Mouse (Mus musculus): ENCODE measurements around the gene Shoc2.
A peak's percentile ranks its signal among the peaks of the same experiment; 100 is the strongest.
"Not testable (repeated sequence)": the region's sequence is repeated elsewhere in the genome, so short reads cannot be mapped to it uniquely, and the experiment has no call there.

The Shoc2 gene

DNA sequence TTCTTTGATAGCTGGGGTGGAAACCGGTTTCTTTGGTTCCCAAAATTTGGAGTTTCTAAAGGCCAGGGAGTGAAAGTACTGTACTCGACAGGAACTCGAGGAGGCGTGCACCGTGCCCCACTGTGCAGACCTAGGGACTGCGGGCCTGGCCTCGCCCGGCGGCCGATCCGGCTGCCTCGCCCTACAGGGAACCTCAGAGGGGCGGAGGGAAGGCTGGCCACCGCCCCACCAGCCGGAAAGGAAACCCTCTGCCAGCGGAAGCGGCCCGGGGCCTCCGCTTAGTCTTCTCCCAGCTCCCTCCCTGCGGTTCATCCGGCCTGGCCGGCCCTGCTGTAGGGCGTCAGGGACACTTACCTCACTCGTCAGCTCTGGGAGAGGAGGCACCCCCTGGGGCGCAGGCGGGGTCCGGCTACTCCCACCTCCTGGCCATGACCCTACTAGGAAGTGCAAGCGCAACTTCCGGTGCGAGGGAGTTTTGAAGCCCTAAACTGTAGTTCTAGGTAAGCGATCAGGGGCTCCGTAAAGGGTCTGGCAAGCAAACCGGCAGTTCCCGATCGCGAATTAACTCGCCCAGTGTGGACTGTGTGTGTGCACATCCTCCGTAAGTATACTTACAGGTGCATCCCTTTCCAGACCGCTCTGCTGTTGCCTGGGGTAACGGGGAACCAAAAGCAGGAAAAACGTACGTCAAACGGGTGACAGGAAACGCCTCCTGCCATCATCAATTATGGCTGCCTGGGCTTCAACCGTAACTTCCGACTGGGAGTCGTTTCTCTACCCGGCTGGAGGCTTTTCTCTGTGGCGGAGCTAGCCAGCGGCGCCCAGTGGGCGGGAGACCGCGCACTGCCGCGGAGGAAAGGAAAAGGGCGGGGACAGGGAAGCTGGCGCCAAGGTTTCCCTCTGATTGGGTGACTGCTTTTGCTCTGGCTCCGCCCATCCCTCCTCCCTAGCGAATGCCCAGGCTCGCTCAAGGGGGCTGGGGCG is at the start of gene Shoc2, which contains the start of gene Bbip1:
Shoc2 (plus strand) TSS at position 505 of the 984 bp plus-strand sequence.
Bbip1 (minus strand) TSS at position 826 of the 984 bp plus-strand sequence.
- DNase-seq, result peak; percentile 99

DNA sequence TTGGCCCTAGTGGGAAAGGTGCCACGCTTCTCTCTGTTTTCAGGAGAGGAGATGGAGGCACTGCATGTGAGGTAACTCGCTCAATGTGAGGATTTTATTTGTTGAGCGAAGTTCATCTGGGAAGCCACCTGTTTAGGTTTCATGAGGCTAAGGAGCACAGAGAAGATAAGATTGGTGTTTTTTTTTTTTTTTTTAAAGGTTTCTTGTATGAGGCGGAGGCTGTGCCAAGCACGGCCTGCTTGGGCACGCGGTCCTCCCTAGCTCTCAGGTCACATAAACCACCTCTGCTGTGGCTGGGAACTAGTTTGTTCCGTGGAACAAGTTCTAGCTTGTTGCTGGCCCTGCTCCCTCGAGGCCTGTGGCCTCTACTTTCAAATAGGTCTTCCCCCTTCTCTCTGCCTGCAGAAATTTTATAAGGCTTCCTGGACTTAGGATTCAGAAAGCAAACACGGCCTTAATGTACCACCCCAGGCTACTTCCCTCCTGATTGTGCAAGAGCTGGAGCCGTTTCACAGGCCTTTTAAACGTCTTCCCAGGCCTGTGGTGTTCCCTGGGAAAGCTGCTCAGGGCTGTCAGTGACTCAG is 49.5 kb upstream of the Shoc2 start:
- DNase-seq, result no peak

DNA sequence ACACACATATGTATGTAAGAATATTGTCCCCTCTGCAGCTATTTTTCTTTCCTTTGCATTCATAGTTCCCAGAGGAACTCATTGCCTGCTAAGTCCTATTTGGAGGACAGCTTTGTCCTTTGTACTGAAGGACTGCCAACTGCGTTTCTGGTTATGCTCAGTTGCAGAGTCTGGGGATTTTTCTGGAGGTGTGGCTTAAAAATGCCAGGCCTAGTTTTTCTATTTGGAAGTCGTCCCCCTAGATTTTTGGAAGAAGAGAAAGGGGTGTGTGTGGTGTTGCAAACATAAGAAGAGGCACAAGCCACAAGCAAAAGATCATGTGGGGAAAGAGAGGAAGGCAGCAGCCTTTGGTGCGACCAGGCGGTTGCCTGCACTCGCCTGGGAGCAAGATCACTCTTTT is 46.1 kb upstream of the Shoc2 start:
- no peak for DNase-seq

DNA sequence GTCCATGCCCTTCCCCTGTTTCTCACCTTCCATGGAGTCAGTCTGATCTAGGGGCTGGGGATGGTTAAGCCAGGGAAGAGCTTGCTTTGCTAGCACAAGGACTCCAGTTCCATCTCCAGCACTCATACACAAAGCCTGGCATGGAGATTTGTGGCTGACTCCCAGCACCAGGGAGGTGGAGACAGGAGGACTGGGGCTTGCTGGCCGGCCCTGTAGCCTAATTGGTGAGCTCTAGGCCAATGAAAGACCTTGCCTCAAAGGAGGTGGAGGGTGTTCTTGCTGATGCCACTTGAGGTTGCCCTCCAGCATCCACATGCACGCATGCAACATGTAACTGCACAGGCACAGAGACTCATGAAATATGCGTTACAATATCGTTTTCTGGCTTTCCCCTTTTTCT is 45.6 kb upstream of the Shoc2 start:
- no peak for DNase-seq

DNA sequence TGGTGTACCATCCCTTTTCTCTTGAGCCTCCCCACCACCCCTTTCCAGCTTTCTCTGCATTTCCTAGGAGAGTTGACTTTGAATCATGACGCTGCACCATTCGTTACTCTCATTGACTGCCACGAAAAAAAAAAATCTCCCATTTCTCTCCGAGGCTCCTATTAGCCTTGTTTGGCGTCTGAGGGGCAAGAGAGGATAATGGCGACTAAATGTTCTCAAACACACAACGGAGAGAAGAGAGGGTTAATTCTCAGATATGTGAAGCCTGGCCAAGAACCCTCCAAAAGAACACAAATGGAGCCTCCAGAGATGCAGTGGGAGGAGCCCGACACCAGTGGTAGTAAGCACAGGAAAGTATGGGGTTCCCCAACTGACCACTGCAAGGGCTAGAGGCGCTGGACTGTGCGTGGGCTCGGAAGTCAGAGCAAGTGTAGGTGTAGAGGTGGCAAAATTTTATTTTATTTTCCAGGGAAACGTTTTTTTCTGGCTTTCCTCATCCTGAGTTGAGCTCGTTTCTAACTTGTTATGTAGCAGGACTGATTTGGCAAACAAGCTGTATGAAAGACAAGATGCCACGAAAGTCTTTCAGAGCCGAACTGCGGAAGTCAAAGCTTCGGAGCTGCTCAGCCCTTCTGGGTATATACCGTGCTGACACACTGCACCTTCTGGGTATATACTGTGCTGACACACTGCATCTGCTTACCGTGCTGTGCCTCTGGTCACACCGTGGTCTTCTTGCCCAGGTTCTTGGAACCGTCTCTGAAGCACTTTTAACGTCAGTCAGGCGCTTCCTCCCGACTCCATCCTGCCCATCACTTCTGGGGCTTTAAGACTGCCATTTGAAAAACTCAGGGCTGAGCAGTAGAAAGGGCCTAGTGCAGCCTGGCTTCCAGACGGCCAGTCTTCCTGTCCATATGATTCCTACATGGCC is 44.9 kb upstream of the Shoc2 start:
- DNase-seq, result no peak

DNA sequence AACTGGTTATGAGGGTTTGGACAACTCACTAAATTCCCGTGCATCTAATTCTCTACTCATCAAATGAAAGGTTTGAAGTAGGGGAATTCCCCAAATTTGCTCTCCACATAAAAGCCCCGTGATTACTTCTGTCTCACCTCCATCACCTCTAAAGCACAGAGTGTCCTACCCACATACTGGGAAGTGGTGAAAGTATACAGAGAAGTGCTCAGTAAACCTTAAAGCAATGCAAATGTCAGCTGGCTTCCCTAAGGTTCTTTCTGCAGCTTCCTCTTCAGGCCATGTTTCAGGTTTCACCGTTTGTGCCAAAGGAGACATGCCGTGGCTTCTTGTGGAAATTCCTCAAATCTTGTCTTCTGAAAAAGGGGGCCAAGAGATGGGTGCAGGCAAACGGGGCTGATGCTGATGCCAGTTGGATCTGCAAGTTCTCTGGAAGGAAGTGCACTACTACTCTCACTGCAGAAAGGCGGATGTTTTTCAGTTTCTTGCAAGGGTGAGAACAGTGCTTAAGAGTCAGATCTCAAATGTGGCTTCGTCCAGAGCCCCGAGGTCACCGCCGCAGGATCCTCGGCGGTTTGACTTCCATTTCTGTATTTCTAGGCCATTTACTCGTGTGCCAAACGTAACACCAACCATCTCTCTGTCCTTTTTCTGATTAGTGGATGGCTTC is 44.0 kb upstream of the Shoc2 start:
- DNase-seq, result no peak

DNA sequence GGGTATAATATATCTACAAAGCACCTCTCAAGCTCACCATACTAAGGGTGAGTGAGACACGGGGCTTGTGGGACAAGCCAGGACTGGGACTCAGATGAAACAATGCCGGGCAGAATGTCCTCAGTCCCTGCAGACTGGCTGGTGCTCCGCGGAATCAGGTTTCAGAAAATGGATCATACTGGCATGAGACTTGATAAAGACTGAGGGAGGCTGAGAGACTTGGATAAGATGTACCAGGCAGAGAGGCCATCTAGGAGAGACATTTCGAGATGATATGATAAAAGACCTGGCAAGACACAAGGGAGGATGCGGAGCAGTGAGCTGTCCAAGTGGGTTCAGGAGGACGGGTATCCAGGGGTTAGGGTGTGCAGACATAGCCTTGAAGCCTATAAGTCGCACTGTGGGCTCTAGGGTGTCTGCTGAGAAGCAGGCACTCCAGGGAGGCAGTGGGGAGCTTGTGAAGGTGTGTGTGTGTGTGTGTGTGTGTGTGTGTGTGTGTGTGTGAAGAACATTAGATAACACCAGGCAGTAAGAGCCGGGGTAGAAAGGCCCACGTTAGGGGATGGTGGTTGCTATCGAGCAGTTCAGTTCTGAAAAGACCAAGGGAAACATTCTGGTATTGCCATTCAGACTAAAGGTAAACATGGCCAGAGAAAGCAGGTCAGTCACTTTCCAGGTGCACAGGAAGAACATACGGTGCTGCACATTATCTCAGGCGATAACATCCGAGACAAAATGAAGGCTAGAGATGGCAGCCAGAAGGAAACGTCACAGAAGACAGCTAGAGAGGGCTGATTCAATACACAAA is 42.0 kb upstream of the Shoc2 start:
- peak; percentile 15 for DNase-seq

DNA sequence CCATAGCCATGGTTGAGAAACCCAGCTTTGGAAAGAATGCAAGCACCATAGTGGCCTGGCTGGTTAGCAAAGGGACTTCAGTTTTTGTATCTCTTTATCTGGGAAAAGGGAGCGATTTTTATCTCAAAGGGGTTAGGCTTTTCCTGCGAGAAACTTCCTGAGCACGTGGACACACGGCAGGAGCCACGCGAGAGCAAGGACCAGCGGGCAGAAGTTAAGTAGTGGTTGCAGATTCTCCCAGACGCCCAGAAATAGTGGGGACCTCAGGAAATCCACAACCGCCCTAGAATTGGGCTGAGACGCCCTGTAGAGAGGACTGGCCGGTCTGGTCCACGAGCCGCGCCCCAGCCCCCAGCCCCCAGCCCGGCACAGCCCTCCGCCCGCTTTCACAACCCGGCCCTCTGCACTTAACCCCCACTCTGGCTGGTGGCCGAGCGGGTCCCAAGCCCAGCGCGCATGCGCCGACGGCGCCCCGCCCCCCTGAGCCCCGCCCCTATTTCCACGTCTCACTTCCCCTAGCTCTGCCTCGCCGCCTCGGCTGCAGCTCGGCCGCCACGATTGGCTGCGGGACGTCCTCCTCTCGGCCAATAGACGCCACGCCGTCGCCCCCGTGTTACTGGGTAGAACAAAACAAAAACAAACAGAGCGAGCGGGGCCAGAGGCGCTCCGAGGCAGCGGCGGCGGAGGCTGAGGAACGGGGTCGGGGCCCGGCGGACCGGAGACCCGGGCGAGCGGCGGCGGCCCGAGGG is 41.2 kb upstream of the Shoc2 start:
- DNase-seq, result peak; percentile 94

DNA sequence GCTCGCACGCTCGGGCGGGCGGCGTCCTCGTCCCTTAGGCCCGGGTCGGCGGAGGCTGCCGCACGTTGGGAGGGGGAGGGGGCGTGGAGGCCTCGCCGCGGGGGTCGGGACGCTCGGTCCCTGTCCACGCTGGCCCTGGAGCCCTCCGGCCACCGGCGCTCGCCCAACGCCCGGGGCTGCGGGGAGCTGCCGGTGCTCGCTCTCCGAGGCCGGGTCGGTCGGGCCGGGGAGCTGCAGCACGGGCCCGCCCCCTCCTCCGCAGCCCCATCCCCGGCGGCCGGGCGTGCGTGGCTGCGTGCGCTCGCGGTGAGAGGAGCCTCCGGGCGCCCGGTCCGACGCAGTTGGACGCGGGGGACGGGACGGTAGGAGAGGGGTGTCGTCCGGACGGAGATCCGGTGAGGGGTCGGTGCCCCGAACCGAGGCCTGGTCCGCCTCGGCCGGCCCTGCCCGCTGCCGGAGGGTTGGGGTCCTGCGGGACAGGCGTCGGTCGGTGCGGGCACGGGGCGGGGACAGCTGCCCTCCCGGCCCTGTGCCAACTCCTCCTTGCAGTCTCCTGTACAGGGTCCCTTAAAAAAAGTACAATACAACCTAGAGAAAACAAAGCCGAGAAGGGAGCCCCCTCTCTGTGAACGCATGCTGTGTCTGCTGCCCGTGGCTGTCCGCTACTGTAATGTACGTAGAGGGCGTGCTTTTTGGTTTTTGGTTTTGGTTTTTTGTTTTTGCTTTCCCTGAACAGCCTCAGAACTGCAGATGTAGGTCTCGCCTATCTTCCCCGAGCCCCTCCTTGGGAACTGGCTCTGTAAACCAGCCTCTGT is 40.4 kb upstream of the Shoc2 start:
- peak; percentile 58 for DNase-seq

DNA sequence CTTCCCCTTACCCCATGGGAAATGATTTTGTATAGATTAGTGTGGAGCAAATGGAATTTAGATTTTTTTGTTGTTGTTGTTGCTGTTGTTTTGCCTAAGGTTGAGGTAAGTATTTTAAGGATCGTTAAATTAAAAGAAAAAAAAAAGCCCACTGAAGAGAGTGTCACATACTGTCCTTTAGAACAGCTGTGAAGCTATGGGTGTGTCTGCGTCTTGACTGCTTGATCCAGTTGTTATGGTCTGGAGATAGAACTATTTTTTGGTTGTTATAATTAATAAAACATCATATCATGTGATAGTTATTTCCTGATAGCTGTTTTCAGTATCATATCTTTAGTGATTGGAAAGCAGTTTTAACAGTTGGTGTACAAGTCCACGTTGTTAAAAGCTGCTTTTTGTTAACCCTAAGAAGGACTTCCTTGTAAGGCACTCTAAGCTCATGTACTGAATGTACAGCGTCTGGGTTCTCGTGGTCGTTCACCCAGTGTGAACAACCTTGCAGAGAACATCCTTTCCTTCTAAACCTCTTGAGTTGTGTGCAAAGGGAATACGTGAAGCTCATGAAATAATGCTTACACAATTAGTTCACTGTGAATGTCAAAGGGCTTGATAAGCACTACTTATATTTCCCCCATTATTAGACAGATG is 39.1 kb upstream of the Shoc2 start:
- DNase-seq, result no peak

DNA sequence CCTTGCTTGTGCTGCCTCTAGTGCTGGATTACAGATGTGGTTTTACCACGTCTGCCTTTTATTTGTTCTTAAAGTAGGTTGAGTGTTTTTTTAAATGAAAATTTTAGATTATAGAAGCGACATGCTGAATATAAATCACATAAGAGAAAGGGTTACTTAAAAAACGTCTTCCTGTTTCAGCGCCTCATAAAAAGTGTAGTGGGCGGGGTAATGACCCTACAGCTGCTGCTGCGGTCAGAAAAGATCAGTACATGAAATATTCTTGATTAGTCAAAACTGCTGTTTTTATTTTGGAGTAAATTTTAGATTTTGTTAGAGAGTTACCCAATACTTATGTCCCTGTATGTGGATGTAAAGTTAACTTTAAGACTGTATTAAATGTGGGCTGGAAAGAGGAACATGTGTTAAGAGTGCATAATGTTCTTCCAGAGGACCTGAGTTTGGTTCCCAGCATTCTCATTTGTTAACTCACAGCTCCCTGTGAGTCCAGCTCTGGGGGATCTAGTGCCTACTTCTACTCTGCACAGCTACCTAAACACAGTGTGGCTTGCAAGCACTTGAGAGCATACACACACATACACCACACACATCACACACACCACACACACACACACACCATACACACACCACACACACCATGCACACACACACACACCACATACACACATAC is 37.9 kb upstream of the Shoc2 start:
- DNase-seq, result no peak

DNA sequence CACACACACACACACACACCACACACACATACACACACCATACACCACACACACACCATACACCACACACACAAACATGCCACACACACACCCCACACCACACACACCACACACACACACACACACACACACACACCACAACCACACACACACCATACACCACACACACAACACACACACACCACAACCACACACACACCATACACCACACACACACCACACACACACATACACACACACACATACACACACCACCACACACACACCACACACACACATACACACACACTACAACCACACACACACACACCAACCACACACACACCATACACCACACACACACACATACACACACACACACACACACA is 37.4 kb upstream of the Shoc2 start:
- not testable (repeated sequence) for DNase-seq

DNA sequence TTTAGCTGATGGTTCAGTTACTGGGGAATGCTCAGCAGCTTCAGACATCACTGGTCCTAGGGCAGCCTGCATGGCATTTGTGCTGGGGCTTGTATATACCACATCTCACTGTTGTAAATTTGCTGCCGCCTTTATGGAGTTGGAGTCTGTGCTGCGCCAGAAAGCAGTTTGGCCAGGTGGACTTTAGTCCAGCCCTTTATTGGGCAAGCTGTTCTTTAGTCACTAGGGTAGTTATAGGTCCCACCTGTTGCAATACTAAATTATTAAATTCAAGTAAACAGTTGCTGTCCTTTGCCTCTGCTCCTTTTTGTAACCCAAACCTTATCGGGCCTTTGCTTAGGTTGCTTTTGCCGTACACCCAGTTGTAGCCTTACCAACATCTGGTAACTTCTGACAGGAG is 29.2 kb upstream of the Shoc2 start:
- no peak for DNase-seq

DNA sequence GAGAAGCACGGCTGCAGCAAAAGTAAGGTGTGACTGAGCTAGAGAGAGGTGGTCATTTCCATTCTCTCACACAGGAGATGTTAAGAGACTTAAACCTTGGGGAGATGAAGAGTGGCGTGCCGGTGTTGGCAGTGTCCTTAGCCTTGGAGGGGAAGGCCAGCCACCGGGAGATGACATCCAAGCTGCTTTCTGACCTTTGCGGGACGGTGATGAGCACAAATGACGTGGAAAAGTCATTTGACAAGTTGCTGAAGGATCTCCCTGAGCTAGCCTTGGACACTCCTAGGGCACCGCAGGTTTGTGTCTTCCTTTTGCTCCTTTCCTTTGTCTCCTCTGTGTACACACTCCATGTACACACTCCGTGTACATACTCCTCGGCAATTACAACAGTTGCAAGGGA is 24.6 kb upstream of the Shoc2 start:
- DNase-seq, result no peak

DNA sequence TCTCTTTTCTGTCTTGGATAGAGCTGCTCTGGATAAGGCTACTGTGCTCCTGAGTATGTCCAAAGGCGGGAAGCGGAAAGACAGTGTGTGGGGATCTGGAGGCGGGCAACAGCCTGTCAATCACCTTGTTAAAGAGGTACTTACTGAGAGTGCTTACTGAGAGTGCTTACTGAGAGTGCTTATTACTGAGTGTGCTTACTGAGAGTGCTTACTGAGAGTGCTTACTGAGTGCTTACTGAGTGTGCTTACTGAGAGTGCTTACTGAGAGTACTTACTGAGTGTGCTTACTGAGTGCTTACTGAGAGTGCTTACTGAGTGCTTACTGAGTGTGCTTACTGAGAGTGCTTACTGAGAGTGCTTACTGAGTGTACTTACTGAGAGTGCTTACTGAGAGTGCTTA is 22.1 kb upstream of the Shoc2 start:
- not testable (repeated sequence) for DNase-seq

DNA sequence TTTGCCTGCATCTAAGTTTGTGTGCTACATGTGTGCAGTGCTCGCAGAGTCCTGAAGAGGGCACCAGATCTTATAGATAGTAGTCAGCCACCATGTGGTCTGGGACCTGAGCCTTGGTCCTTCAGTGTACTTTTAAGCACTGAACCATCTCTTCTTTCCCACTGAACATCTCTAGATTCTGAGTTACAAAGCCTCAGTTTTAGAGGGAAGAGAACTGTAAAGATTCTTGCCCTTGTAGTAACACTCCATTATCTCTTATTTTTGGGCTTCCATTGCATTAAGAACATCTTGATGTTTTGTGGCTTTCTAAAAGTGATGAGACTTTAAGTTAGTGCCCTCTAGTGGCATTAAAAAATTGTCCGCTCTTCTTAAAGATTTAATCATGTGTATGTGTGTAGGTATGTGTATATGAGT is 18.8 kb upstream of the Shoc2 start:
- no peak for DNase-seq

DNA sequence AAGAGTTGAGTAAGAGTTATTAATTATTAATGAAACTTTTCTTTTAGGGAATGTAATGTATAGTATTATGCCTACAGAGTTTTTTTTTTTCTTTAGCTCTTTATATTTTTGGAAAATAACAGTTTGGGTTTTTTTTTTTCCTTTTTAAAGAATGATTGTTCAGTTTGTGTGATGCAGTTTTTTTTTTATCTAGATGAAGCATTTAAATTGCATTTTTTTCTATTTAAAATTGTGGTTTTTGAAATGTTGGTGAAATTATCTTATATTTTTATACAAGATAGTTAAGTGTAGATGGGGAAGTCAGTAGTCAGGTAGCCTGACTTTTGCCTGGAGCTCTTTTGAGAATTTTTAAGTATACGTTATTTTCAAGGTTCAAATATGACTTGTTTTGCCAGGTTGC is 17.4 kb upstream of the Shoc2 start:
- DNase-seq, result no peak

DNA sequence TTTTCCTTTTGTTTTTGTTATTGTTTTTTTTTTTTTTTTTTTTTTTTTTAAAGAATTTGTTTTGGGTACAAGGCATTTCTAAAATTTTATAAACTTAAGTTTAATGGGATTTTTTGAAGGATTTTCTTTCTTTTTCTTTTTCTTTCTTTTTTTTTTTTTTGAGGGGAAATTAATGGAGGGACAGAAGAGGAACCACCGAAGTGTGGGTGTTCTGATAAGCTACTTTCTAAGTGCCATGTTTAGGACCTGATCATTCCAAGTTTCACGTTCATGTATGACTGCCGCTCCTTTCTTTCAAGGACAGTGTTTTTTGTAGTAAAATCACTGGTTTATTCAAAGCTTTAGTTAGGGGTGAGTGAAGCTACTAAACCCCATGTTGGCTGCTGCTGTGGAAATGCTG is 14.9 kb upstream of the Shoc2 start:
- DNase-seq, result no peak

DNA sequence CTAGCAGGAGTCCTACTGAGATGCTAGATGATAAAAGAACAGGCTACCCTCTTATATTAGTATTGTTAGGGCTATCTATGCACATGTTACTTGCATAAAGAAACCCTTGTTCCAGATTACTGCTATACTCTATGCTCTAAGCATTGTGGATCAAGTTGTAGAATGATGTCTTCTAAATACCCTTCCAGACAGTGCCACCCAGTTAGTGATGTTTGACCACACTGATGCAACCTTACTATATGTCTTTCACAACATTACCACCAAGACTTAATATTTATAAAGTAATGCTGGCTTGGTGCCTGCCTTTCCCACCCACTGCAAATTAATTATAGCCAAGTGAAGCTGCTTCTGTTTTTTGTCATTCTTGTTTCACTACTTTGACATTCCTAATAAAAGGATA is 11.1 kb upstream of the Shoc2 start:
- no peak for DNase-seq
